Mouse (Mus musculus) erythroblast, embryonic 14.5 days (primary cell): ENCODE data around the gene Msi2. TPM values are rescaled to one million over a fixed set of nuclear protein-coding genes. Genes with fewer than 3 reads are reported as not detected.

Experiments used
- H3K27me3 ChIP-seq: 2 replicates; pipeline ENCODE4 v1.6.1; 2012; ENCODE audit warnings: inconsistent platforms; ENCODE audit not compliant: control insufficient read depth
- H3K36me3 ChIP-seq: 2 replicates; pipeline ENCODE4 v1.6.1; 2012; ENCODE audit warnings: mild to moderate bottlenecking, inconsistent platforms; ENCODE audit not compliant: control insufficient read depth
- H3K4me1 ChIP-seq: 2 replicates; pipeline ENCODE4 v1.6.1; 2012; ENCODE audit warnings: inconsistent platforms; ENCODE audit not compliant: control insufficient read depth
- H3K4me3 ChIP-seq: replicated peaks from 2 replicates; pipeline ENCODE3; 2012; ENCODE audit warnings: moderate library complexity, mild to moderate bottlenecking, inconsistent platforms
- H3K9me3 ChIP-seq: 2 replicates; pipeline ENCODE4 v1.6.1; 2012; ENCODE audit warnings: low read length, inconsistent platforms, mixed read lengths; ENCODE audit not compliant: control insufficient read depth
- GATA1 ChIP-seq: IDR thresholded peaks from 2 replicates; pipeline ENCODE4 v1.6.1; 2012; ENCODE audit warnings: low read length, inconsistent platforms, mixed read lengths
- TAL1 ChIP-seq: IDR thresholded peaks from 3 replicates; pipeline ENCODE4 v1.6.1; 2012; ENCODE audit warnings: low read length, inconsistent platforms, mixed read lengths
- polyA plus RNA-seq: library from polyadenylated mRNA; stranded (reverse); fragments of >175 nt; gene quantifications from 2 replicates; pipeline ENCODE4 v1.2.3, GENCODE M21; 2012

Msi2 gene
- polyA plus RNA-seq, 1 experiment = 0.45 TPM

- H3K36me3 ChIP-seq = peaks cover 11% of the 10 kb centered on the region
- H3K9me3 ChIP-seq = no peaks in the 10 kb centered on the region
- no peak for TF ChIP-seq GATA1
- no peak for TF ChIP-seq TAL1
- no peaks in the 10 kb centered on the region for H3K27me3 ChIP-seq
- H3K4me3 ChIP-seq = no peak overlapping the region
- H3K4me1 ChIP-seq = peaks cover 36% of the 10 kb centered on the region
These were observed 3.0 kb downstream of the Msi2 start for GRCm38 (mm10) chr11:88715299-88715698.

- H3K36me3 ChIP-seq = peaks cover 20% of the 10 kb centered on the region
- TF ChIP-seq GATA1 (no peak), TAL1 (no peak)
These were observed 4.2 kb downstream of the Msi2 start for GRCm38 (mm10) chr11:88714127-88714526.

GRCm38 (mm10) chr11:88713479-88713878 lies 4.8 kb downstream of the Msi2 start:
- H3K9me3 ChIP-seq = no peaks in the 10 kb centered on the region
- no peak for TF ChIP-seq GATA1
- no peak for TF ChIP-seq TAL1
- no peaks in the 10 kb centered on the region for H3K27me3 ChIP-seq
- peaks cover 20% of the 10 kb centered on the region for H3K36me3 ChIP-seq
- peaks cover 18% of the 10 kb centered on the region for H3K4me1 ChIP-seq
- H3K4me3 ChIP-seq = no peak overlapping the region

More at GRCm38 (mm10) chr11:88714127-88714526, 4.2 kb downstream of the Msi2 start:
- no peaks in the 10 kb centered on the region for H3K27me3 ChIP-seq
- peaks cover 25% of the 10 kb centered on the region for H3K4me1 ChIP-seq
- H3K4me3 ChIP-seq = no peak overlapping the region
- no peaks in the 10 kb centered on the region for H3K9me3 ChIP-seq

GRCm38 (mm10) chr11:88709876-88710614 lies 8.3 kb downstream of the Msi2 start:
- Histone ChIP-seq H3K9me3 (no peaks in the 10 kb centered on the region), H3K36me3 (peaks cover 30% of the 10 kb centered on the region), H3K27me3 (no peaks in the 10 kb centered on the region), H3K4me1 (no peaks in the 10 kb centered on the region), H3K4me3 (no peak overlapping the region)
- no peak for TF ChIP-seq GATA1
- TF ChIP-seq TAL1 = no peak

- Histone ChIP-seq H3K9me3 (no peaks in the 10 kb centered on the region), H3K36me3 (peaks cover 30% of the 10 kb centered on the region), H3K4me1 (no peaks in the 10 kb centered on the region), H3K27me3 (no peaks in the 10 kb centered on the region), H3K4me3 (no peak overlapping the region)
- no peak for TF ChIP-seq GATA1
- TF ChIP-seq TAL1 = no peak
These were observed 11.0 kb downstream of the Msi2 start for GRCm38 (mm10) chr11:88707228-88707775.

- no peaks in the 10 kb centered on the region for H3K4me1 ChIP-seq
- no peaks in the 10 kb centered on the region for H3K27me3 ChIP-seq
- TF ChIP-seq GATA1 = no peak
- no peak for TF ChIP-seq TAL1
- peaks cover 29% of the 10 kb centered on the region for H3K36me3 ChIP-seq
- no peaks in the 10 kb centered on the region for H3K9me3 ChIP-seq
- no peak overlapping the region for H3K4me3 ChIP-seq
These were observed 13.6 kb downstream of the Msi2 start for GRCm38 (mm10) chr11:88704688-88705087.

GRCm38 (mm10) chr11:88703220-88703619 lies 15.1 kb downstream of the Msi2 start:
- Histone ChIP-seq H3K36me3 (peaks cover 25% of the 10 kb centered on the region), H3K9me3 (no peaks in the 10 kb centered on the region), H3K27me3 (no peaks in the 10 kb centered on the region), H3K4me1 (no peaks in the 10 kb centered on the region), H3K4me3 (no peak overlapping the region)
- TF ChIP-seq GATA1 = no peak
- no peak for TF ChIP-seq TAL1

- no peaks in the 10 kb centered on the region for H3K9me3 ChIP-seq
- no peak overlapping the region for H3K4me3 ChIP-seq
- H3K27me3 ChIP-seq = no peaks in the 10 kb centered on the region
- no peak for TF ChIP-seq GATA1
- TF ChIP-seq TAL1 = no peak
- peaks cover 25% of the 10 kb centered on the region for H3K36me3 ChIP-seq
- no peaks in the 10 kb centered on the region for H3K4me1 ChIP-seq
These were observed 16.2 kb downstream of the Msi2 start for GRCm38 (mm10) chr11:88701976-88702659.

- Histone ChIP-seq H3K27me3 (no peaks in the 10 kb centered on the region), H3K9me3 (no peaks in the 10 kb centered on the region), H3K4me3 (no peak overlapping the region), H3K36me3 (peaks cover 19% of the 10 kb centered on the region), H3K4me1 (no peaks in the 10 kb centered on the region)
- no peak for TF ChIP-seq GATA1
- TF ChIP-seq TAL1 = no peak
These were observed 17.3 kb downstream of the Msi2 start for GRCm38 (mm10) chr11:88701020-88701419.
